Mouse (Mus musculus) stomach, embryonic 16.5 days (tissue): ENCODE measurements around the gene Scgb1b11. TPM values are rescaled to one million over a fixed set of nuclear protein-coding genes. Genes with fewer than 3 reads are reported as not detected.
"Not testable (repeated sequence)": the region's sequence is repeated elsewhere in the genome, so short reads cannot be mapped to it uniquely, and the experiment has no call there.

Experiments
- ATAC-seq: fragments of 200-750 bp; cut with Nextera tagmentation; 2 replicates; pipeline ENCODE4 v1.8.0; 2017; ENCODE audit warnings: moderate number of reproducible peaks, moderate TSS enrichment; ENCODE audit not compliant: insufficient read depth, low FRiP score
- H3K27ac ChIP-seq: fragments of 300-500 bp; sonication (generic); 2 replicates; pipeline ENCODE4 v1.5.1; 2014; ENCODE audit warnings: low read length
- H3K27me3 ChIP-seq: fragments of 300-500 bp; sonication (generic); 2 replicates; pipeline ENCODE4 v1.6.1; 2014; ENCODE audit warnings: low read length, control low read depth, mixed read lengths; ENCODE audit not compliant: control insufficient read depth, insufficient read depth
- H3K36me3 ChIP-seq: fragments of 300-500 bp; sonication (generic); 2 replicates; pipeline ENCODE4 v1.6.1; 2014; ENCODE audit warnings: low read length; ENCODE audit not compliant: control insufficient read depth, insufficient read depth
- H3K4me1 ChIP-seq: fragments of 300-500 bp; sonication (generic); 2 replicates; pipeline ENCODE4 v1.6.1; 2014; ENCODE audit warnings: low read length, control low read depth, mixed read lengths; ENCODE audit not compliant: control insufficient read depth, insufficient read depth
- H3K4me2 ChIP-seq: fragments of 300-500 bp; sonication (generic); 2 replicates; pipeline ENCODE4 v1.6.1; 2014; ENCODE audit warnings: low read depth, low read length, mixed read lengths
- H3K4me3 ChIP-seq: fragments of 300-500 bp; sonication (generic); replicated peaks from 2 replicates; pipeline ENCODE4 v1.5.1; 2014; ENCODE audit warnings: mild to moderate bottlenecking, low read length
- H3K9ac ChIP-seq: fragments of 300-500 bp; sonication (generic); 2 replicates; pipeline ENCODE4 v1.6.1; 2014; ENCODE audit warnings: low read length
- H3K9me3 ChIP-seq: fragments of 300-500 bp; sonication (generic); replicated peaks from 2 replicates; pipeline ENCODE4 v1.6.1; 2016; ENCODE audit warnings: low read length, control low read depth; ENCODE audit not compliant: control insufficient read depth
- WGBS: fragments of 180-500 bp; shearing (Covaris S2); extraction: QIAGEN DNeasy Blood & Tissue Kit; methylation state at CpG from one replicate; pipeline ENCODE4 v1.1.7; 2014; 5-methylcytosine and 5-hydroxymethylcytosine counted together
- polyA plus RNA-seq: library from polyadenylated mRNA; unstranded; fragments of >200 nt; fragmentation: Nextera tagmentation; extraction: Ambion mirVana; gene quantifications from 2 replicates; pipeline ENCODE4 v1.2.1, GENCODE M21; 2015

The Scgb1b11 gene
- polyA plus RNA-seq: not detected in 2 replicates

GRCm38 (mm10) chr7:32222540-32222939 lies at the start of gene Scgb1b11:
Scgb1b11 (plus strand) TSS chr7:32222840.
- WGBS: no CpG with 5 or more reads among the region's 2 CpGs
- H3K27me3 ChIP-seq, H3K36me3 ChIP-seq, H3K9me3 ChIP-seq, H3K27ac ChIP-seq, ATAC-seq, H3K4me1 ChIP-seq, H3K4me3 ChIP-seq, H3K4me2 ChIP-seq, H3K9ac ChIP-seq: not testable (repeated sequence)

GRCm38 (mm10) chr7:32211045-32211444 lies 11.6 kb upstream of the Scgb1b11 start, which contains the start of gene Scgb2b11:
Scgb2b11 (minus strand) TSS chr7:32211145.
- H3K27me3 ChIP-seq, H3K9me3 ChIP-seq, H3K4me1 ChIP-seq, H3K36me3 ChIP-seq, ATAC-seq, H3K9ac ChIP-seq, H3K4me2 ChIP-seq, H3K27ac ChIP-seq, H3K4me3 ChIP-seq: not testable (repeated sequence)
- 84% methylated on average over 2 of the region's 2 CpGs for WGBS

Other genes with a start within 250 kb of the Scgb1b11 start
- not detected in 2 replicates for gene Scgb1b10, start 122.0 kb upstream of the Scgb1b11 start, polyA plus RNA-seq
- not detected in 2 replicates for gene Scgb2b11, start 11.7 kb upstream of the Scgb1b11 start, polyA plus RNA-seq
- not detected in 2 replicates for gene Scgb2b12, start 104.4 kb downstream of the Scgb1b11 start, polyA plus RNA-seq
- gene Scgb1b12, start 111.3 kb downstream of the Scgb1b11 start, polyA plus RNA-seq: not detected in 2 replicates
- not detected in 2 replicates for gene Scgb1b29, start 218.7 kb downstream of the Scgb1b11 start, polyA plus RNA-seq